Mouse (Mus musculus) retina, postnatal 7 days (tissue): ENCODE results near the gene Commd8.
"Not testable (repeated sequence)": the region's sequence is repeated elsewhere in the genome, so short reads cannot be mapped to it uniquely, and the experiment has no call there.

Experiments used
- DNase-seq: peaks from one replicate; pipeline ENCODE4 v3.0.0-alpha.2; 2012; ENCODE audit warnings: low read depth, low spot score

The Commd8 gene

DNA sequence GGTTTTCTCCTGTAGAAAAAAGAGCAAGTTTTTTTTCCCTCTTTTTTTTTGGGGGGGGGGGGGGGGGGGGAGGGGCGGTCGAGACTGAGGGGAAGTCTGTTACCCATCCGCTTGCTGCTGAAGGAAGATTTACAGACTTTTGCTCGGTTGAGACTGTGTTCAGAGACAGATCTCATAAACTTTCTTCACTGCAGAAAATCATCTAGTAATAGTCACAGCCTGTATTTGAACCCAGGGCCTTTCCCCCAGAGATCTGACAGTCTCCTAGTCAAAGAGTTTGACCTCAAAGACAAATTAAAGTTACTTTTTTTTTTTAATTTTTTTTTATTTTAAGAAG, 264 bp upstream of the Commd8 start:
- no peak for DNase-seq

DNA sequence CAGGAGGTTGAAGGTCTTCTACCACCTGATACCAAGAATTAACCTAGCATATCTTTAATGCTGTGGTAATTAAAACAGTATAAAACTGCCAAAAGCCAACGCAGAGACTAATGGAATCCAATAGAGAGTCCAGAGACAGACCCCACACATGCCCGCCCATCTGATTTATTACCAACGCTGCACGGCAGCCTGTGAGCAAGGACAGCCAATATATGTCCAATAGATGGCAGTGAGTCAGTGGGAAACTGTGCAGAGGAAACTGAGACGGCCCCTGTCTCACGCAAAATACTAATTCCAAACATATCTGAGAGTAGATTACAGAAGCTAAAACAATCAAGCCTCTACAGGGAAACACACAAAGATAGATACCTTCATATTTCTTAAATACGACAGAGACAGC, 3.6 kb downstream of the Commd8 start:
- no peak for DNase-seq

DNA sequence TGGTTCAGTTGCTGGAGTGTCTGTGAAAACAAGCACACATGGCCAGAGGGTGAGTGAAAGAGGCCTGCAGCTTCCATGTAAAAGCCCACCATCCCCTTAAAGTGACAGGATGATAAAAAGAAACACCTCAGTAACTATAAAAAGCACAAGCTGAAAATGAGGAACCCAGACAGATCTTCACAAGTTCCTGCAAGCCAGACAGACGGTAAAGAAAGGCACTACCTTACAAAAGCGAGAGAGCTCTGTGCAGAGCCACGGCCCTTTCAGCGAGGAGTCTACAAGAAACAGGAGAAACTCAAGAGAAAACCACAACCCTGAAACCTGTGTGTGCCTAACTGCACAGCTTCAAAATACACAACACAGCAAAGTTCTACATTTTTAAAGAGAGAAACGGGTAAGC, 5.1 kb downstream of the Commd8 start:
- DNase-seq, result no peak

DNA sequence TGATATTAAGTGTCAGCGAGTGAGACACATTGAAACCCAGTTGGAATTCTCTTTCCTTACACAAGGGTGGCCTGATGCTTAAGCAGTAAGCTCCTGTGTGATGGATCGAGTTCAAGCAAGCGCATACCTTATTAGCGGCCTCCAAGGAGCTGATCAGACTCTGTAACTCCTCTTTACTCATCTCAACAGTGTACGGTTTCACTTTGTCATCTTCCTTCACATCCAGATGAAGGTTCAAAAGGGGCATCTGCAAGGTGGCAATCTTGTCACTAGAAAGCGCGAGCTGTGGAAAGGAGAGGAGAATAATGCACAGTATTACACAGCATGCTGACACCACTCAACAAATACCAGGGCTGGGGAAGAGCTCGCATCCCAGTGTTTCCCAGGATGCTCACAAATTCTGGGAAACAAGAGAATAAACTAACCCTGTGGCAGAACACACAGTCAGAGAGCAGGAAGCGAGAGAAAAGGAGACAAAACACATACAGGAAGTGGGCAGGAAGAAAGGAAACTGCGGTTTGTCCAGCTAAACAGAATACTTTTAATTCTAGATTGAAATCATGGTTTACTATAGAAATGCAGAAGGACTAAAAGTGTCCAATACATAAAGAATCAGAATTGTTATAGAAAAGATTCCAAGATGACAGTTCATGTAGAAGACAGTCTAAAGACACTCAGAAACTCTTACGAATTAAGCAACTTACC, 7.1 kb downstream of the Commd8 start:
- no peak for DNase-seq

DNA sequence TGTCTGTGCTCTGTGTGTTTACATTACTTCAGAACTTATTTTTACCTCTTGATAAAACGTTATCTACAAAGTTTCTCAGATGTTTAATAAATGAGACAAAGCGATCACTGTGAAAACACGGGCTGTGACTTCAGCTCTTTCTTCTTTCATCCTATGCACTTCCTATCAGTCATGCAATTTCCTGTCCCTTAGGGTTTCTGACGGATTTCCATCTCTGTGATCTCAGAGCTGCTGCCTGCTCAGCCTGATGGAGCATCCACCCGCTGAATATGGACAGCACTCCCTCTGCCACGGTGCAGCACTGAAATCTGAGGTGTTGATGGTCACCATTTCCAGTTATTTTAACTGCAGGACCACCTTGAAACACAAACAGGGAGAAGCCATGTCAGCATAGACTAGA, 8.5 kb downstream of the Commd8 start:
- DNase-seq, result no peak

DNA sequence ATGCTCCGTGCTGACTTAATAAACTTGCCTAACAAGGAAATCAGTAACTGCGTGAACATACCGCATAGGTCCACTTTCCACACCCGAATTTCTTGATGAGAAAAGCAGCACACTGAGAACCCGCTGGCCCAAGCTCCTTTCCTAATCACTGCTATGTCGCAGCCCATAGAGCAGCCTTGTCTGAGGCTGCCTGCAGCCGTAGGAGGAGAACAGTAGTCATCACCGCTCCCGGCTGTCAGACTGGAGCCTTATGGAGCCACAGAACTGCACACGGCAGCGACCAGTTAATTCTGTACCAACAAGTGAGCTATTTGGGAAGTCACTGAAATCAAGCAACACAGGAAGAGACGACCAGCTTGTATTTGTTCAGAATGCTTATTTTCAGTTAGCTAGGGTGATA, 9.3 kb downstream of the Commd8 start:
- DNase-seq, result no peak

DNA sequence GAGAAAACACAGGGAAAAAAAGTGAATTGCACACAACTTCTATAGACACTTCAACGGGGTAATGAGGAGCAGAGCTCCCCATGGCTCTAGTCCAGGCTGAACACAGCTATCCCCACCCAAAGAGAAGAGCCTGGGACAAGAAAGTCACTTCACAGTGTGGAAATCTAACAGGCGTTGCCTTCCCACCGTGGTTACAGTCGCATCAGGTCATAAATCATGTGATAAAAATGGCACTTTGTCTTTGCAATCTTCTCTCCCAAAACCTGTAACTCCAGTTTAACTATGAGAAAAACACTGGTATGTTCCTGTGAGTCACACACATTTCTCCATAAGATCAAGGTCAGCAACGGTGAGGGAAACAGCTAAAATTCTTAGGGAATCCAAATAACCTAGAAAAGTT, 11.4 kb downstream of the Commd8 start:
- no peak for DNase-seq

DNA sequence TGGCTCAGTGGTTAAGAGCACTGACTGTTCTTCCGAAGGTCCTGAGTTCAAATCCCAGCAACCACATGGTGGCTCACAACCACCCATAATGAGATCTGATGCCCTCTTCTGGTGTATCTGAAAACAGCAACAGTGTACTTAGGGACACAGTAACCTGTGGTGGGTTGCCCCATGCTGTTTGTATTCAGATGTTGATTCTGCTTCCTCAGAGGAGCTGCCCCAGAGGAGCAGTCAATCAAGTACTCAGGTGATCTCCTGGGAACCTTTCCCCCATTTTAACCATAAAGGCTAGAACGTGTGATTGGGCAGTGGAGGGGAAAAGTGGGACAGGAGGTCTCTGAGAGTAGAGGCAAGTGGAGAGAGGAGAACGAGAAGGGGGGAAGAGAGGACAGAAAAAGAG, 12.3 kb downstream of the Commd8 start:
- DNase-seq, result not testable (repeated sequence)

DNA sequence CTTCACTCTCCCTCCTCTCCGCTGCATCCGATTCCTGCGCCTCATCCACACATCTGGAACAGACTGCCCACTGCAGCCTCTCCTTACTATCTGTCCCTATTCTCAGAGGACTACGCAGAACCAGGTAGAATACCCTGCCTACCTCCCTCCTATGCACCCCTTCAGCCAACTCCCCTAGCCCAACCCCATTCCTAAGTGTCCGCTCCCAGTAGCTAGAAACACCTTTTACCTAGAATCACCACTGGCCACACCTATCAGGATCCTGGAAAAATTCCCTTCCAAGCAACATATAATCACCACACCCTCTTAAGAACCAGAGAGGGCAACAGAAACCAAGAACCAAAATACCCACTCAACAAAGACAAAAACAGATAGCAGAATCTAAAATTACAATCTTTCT, 17.1 kb downstream of the Commd8 start:
- no peak for DNase-seq

DNA sequence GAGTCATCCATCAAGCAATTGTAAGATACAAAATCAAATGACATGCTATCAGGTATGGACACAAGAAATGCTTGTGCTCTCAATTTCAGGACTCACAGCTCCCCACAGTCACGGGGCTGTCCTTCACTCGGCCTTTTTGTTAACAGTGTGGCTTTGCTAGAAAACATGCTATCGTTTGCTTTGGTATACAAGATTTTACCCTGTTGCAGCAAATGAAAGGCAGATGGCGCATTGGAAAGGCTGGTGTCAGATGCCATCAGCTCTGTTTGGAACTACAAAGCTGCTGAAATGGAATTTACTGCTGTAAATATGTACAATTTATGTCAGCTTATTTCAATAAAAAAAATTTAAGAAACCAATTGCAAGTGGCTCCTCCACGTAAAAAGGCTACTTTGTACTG, 19.3 kb downstream of the Commd8 start:
- no peak for DNase-seq

DNA sequence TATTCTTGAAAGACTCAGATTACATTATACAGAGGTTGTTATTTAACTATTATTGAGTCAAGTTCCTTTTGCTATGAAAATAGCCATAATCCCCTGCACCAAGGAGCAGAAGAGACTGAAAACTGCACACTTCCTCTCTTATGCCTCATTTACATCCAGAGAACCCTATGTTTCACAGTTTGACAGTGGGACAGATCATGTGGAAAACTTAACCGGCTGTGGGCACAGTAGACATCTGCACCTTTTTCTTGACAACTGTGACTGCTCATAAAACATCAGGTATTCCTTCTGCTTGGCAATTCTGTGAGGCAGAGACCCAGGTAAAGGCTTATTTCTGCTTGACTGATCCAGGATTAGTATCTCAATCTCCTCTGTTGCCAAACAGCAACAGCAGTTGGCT, 28.4 kb downstream of the Commd8 start:
- DNase-seq, result no peak

DNA sequence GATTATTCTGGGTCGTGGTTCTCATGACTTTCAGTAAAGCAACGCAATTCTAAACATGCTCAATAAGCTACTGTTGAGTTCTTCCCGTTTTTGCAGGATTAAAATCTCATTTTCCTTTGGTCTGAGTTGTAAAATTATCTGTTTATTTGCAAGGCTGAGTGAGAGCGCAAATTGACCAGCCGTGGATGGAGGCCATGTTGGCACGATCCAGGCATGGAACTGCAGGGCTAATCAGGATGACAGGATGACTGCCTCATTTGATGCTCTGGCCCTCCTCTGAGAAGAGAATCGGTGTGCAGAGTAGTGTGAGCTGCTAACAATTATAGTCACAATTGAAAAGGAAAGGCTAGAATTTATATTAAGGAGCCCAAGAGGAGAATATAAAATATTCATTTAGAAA, 29.7 kb downstream of the Commd8 start:
- no peak for DNase-seq

DNA sequence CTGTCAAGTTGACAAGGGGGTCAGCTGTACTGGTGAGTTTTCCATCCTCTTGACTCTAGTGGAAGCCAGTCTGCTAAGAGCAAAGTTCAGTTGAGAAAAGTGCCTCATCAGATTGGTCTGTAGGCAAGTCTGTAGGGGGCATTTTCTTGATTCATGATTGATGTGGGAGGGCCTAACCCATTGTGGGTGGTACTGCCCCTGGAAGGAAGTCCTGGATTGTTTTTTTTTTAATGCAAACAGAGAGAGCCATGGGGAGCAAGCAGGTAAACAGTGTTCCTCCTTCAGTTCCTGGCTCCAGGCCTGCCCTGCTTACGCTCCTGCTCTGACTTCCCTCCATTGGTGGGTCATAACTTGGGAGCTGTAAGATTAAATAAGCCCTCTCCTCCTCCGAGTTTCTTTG, 34.1 kb downstream of the Commd8 start:
- DNase-seq, result no peak

DNA sequence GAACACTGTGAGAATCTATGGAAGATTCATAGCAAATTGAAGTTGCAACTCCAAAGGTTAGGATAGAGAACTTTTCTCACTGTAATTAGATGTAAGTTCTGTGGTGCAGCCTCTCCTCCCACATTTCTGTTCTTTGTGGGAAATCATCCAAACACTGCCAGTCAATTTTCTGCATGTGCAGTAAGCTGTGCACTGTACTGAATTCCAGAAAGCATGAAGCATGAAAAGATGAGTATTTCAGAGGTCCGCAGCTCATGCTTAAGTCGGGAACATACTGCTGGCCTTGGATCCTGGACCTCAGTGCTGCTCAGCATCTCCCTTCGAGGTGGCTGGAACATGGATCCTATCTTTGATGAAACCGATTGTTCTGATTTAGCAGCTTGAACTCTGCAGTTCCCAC, 41.3 kb downstream of the Commd8 start:
- no peak for DNase-seq

DNA sequence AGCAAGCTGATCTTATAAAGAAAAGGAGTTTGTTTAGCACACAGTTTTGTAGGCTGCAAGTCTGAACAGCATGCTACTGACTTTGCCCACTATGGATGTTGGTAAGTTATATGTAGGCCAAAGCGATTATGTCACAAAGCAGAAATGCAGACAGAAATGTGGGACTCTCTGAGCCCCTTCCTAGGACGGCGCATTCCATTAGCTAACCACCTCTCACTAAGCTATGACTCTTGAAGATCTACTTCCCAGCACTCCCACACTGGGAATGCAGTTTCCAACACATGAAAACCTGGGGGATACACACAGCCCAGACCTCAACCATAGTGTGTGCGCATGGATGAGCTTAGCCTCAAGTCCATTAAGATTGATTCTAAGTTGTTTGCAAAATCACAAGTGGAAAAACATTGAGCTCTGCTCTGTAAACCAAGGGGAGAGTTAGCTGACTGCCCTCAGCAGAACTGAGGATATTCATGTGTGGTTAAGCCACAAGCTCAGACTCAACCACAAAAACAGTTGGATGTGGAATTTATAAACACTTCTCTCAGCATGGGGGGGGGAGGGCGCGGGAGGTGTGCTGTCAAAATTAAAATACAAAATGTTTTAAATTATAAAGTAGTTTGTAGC, 45.5 kb downstream of the Commd8 start:
- DNase-seq, result no peak
